Mouse (Mus musculus) cerebellum, adult 8-10 months (tissue): ENCODE results near the gene Sema6b.

Source experiments
- DNase-seq: peaks from one replicate; pipeline ENCODE4 v3.0.0; 2022

The Sema6b gene

DNA sequence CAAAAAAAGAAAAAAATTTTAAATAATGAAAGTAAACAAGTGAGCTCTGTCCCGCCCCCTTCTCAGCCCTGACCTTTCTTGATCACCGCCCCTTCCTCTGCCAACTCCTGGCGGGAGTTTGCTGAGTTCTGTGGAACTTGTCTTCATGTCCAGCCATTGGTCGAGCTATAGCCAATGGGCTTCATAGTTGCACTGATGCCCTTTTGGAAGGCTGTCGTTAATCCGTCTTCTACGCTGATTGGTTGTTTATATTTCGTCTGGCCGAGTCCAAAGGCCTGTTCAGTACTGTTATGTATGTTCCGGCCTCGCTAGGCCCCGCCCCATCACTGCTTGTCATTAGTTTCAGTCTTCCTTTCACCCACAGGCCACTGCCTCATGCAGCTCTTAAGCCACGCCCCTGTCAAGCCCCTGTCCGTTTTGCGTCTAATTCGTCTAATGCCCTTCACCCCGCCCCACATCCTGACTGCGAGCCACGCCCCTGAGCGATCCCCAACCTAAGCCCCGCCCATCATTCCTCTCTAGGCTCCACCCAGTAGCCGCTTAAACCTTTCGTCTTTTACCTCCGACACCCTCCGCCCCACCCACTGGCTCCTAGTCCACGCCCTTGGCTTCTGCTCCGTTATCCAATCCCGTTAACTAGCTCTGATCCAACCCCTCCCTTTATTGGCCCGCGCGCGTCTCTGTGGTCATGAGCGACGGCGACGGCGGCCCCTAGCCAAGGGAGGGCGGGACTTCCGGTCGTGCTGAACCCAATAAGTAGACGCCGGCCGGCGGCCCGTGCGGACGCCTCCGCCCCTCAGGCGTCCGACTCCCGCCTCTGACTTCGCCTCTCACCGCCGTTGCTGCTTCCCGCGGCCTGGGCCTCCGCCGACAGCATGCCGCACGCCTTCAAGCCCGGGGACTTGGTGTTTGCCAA, 61.0 kb downstream of the Sema6b start, which contains the start of gene Hdgfl2:
TSS of gene Hdgfl2 (plus strand) at position 755 of the 916 bp plus-strand sequence.
- DNase-seq, result peak; percentile 100

DNA sequence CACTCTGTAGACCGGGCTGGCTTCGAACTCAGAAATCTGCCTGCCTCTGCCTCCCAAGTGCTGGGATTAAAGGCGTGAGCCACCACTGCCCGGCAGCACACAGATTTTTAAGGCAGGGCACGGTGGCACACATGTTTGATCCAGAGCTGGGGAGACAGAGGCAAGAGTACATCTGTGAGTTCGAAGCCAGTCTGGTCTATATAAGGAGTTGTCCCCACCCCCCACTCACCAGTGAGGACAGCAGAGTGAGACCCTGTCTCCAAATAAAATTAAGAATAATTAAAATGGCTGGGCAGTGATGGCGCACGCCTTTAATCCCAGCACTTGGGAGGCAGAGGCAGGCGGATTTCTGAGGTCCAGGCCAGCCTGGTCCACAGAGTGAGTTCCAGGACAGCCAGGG, 61.8 kb downstream of the Sema6b start:
- peak; percentile 48 for DNase-seq

GRCm38 (mm10) chr17:56077523-56077922, 62.6 kb downstream of the Sema6b start:
- DNase-seq, result no peak

DNA sequence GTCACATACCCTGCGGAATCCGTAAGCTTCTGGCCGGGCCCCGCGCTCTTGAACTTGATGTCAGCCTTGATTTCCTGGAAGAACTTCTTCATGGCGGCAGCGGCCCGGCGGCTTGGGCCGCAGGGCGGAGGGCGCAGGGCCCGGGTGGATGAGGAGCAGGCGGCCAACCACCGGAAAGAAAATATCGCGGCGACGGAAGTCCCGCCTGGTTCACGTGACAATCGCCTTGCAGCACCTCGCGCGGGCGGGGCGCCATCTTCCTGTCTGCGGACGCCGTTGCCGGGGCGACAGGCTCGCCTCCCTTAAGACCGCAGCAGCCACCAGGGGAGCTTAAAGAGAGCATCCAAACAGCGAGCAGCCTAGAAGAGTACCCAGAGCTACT, 65.3 kb downstream of the Sema6b start, which contains the start of gene Ubxn6:
TSS of gene Ubxn6 (minus strand) at position 202 of the 382 bp plus-strand sequence.
- DNase-seq, result peak; percentile 94

GRCm38 (mm10) chr17:56074097-56074826, 65.9 kb downstream of the Sema6b start:
- peak; percentile 74 for DNase-seq
